Mouse (Mus musculus) liver, adult 2 months (tissue): Measurements from ENCODE around the gene Ect2l. TPM values are rescaled to one million over a fixed set of nuclear protein-coding genes. Genes with fewer than 3 reads are reported as not detected.

Experiments used
- DNase-seq: peaks from one replicate; pipeline ENCODE4 v3.0.0-alpha.2; 2011; ENCODE audit warnings: low read depth, low spot score; ENCODE audit errors: extremely low read depth
- H3K27ac ChIP-seq: fragments of 200-500 bp; replicated peaks from 2 replicates; pipeline ENCODE4 v1.5.1; 2012; ENCODE audit warnings: low read depth, mild to moderate bottlenecking, control low read depth, inconsistent platforms, low read length; ENCODE audit not compliant: insufficient read depth
- H3K27me3 ChIP-seq: fragments of 200-500 bp; 2 replicates; pipeline ENCODE4 v1.6.1; 2012; ENCODE audit warnings: mild to moderate bottlenecking, moderate library complexity, low read length, inconsistent platforms; ENCODE audit not compliant: control insufficient read depth, insufficient read depth
- H3K36me3 ChIP-seq: fragments of 200-500 bp; 2 replicates; pipeline ENCODE4 v1.6.1; 2012; ENCODE audit warnings: low read length, inconsistent platforms; ENCODE audit not compliant: control insufficient read depth, insufficient read depth
- H3K4me1 ChIP-seq: fragments of 200-500 bp; 2 replicates; pipeline ENCODE4 v1.6.1; 2011; ENCODE audit warnings: low read length; ENCODE audit not compliant: control insufficient read depth, insufficient read depth
- H3K4me3 ChIP-seq: fragments of 200-500 bp; 2 replicates; pipeline ENCODE4 v1.5.1; 2011; ENCODE audit warnings: low read depth, mild to moderate bottlenecking, control low read depth, low read length, moderate library complexity; ENCODE audit not compliant: insufficient read depth
- H3K79me2 ChIP-seq: fragments of 200-500 bp; 2 replicates; pipeline ENCODE4 v1.6.1; 2012; ENCODE audit warnings: inconsistent platforms, mild to moderate bottlenecking, low read length, moderate library complexity; ENCODE audit not compliant: control insufficient read depth, insufficient read depth
- H3K9ac ChIP-seq: fragments of 200-500 bp; 2 replicates; pipeline ENCODE4 v1.6.1; 2012; ENCODE audit warnings: low read depth, mild to moderate bottlenecking, control low read depth, inconsistent platforms, low read length
- CTCF ChIP-seq: fragments of 200-500 bp; IDR thresholded peaks from 2 replicates; pipeline ENCODE4 v1.5.1; 2011; ENCODE audit warnings: low read depth, low read length, control low read depth
- POLR2A ChIP-seq: fragments of 200-500 bp; IDR thresholded peaks from 2 replicates; pipeline ENCODE4 v1.6.1; 2011; ENCODE audit warnings: low read length, control low read depth; ENCODE audit not compliant: insufficient read depth; ENCODE audit errors: extremely low read depth
- WGBS: fragments of 180-500 bp; shearing (Covaris S2); methylation state at CpG from one replicate; pipeline ENCODE4 v1.1.7; 2018; 5-methylcytosine and 5-hydroxymethylcytosine counted together
- polyA plus RNA-seq: library from polyadenylated mRNA; depleted of rRNA; stranded (reverse); fragments of >200 nt; gene quantifications from 2 replicates; pipeline ENCODE4 v1.2.3, GENCODE M21; 2012
- total RNA-seq: library from RNA; depleted of rRNA; stranded (reverse); fragments of >200 nt; gene quantifications from 2 replicates; pipeline ENCODE4 v1.2.3, GENCODE M21; 2014

Ect2l gene
- total and polyA plus RNA-seq, 2 experiments, result not detected

DNA sequence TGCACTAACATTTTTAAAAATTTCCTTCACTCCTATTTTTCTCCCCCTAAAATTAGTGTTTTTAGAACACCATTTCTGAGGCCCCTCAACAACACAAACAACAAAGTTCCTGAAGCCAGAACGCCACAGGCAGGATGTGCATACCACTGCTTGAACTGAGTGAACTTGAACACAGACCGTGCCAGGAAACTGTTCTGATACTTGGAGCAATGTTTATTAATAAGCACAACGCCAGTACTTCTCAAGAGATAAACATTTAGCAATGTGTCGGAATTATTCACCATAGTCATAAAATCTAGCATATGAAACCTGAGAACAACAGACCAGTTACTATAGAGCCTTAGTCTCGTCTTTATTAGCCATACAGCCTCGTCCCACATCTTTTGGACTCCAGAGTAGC is 571 bp downstream of the Ect2l start:
- Histone ChIP-seq H3K79me2 (no peaks in the 10 kb centered on the region), H3K27ac (no peak overlapping the region), H3K4me3 (no peak overlapping the region), H3K4me1 (no peaks in the 10 kb centered on the region), H3K27me3 (no peaks in the 10 kb centered on the region), H3K9ac (no peak overlapping the region), H3K36me3 (peaks cover 3% of the 10 kb centered on the region)
- TF ChIP-seq POLR2A (no peak), CTCF (no peak)
- WGBS, result 69% methylated on average over 6 of the region's 6 CpGs
- peak; percentile 34 for DNase-seq

DNA sequence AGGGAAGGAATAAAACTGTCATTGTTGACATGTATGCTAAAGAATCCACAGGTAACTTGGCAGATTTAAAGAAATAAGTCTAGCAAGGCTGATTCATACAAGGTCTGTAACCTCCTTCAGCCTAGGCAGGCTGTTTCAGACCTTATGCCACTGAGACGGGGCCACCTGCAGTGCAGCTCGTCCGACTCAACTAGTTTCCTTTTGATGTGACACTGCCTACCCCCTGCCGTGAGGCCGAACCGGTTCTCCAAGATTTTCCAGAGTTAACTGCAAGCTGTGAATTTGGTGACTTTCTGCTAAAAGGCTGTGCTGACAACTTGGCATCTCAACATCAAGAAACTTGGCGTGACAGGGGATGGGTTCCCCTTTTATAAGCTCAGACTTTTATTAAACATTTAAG is 6.6 kb downstream of the Ect2l start:
- Histone ChIP-seq H3K9ac (no peak overlapping the region), H3K79me2 (no peaks in the 10 kb centered on the region), H3K27ac (no peak overlapping the region), H3K4me1 (no peaks in the 10 kb centered on the region), H3K27me3 (no peaks in the 10 kb centered on the region), H3K4me3 (no peak overlapping the region), H3K36me3 (no peaks in the 10 kb centered on the region)
- WGBS, result 46% methylated on average over 7 of the region's 7 CpGs
- DNase-seq, result no peak
- TF ChIP-seq CTCF (no peak), POLR2A (no peak)

DNA sequence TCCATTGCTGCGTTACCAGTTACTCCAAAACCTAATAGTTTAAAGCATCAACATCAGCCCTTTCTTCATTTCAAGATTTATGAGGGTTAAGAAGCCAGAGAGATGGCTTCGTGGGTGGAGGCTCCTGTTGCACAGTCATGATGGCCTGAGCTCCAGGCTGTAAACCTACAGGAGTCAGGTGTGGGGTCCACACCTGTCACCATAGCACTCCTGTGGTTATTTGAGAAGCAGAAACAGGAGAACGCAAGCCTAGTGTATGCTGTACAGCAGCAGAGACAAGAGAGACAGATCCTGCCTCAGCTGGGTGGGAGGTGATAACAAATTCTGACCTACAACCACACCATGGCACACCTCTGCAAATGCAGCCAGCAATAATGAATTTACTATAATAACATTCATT is 8.3 kb downstream of the Ect2l start:
- TF ChIP-seq CTCF, result no peak
- TF ChIP-seq POLR2A, result no peak
- Histone ChIP-seq H3K36me3 (no peaks in the 10 kb centered on the region), H3K27me3 (no peaks in the 10 kb centered on the region), H3K79me2 (no peaks in the 10 kb centered on the region), H3K9ac (no peak overlapping the region), H3K4me3 (no peak overlapping the region), H3K27ac (no peak overlapping the region), H3K4me1 (no peaks in the 10 kb centered on the region)
- WGBS, result 90% methylated on average over 3 of the region's 3 CpGs
- no peak for DNase-seq

DNA sequence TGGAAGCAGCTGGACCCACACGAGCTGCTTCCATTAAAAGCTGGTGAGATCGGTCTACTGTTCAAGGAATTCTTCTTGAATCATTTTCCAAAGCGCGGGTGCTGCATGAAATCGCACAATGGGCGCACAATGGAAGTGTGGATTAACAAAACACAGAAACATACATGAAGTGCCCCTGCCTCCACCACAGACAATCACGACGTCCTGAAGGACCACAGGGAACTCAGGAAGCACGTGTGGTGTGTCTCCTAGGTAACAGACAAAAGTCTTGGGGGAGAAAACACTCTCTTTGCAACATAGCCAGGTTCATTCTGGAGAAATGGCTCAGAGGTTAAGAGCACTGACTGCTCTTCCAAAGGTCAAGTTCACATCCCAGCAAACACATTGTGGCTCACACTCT is 10.0 kb downstream of the Ect2l start:
- no peak for TF ChIP-seq POLR2A
- TF ChIP-seq CTCF, result no peak
- DNase-seq, result no peak
- no peak overlapping the region for H3K4me3 ChIP-seq
- no peak overlapping the region for H3K9ac ChIP-seq
- H3K4me1 ChIP-seq, result no peaks in the 10 kb centered on the region; the same call in 1 of the 2 replicates
- H3K36me3 ChIP-seq, result no peaks in the 10 kb centered on the region
- H3K27me3 ChIP-seq, result no peaks in the 10 kb centered on the region
- no peaks in the 10 kb centered on the region for H3K79me2 ChIP-seq
- WGBS, result 78% methylated on average over 9 of the region's 9 CpGs
- H3K27ac ChIP-seq, result no peak overlapping the region

DNA sequence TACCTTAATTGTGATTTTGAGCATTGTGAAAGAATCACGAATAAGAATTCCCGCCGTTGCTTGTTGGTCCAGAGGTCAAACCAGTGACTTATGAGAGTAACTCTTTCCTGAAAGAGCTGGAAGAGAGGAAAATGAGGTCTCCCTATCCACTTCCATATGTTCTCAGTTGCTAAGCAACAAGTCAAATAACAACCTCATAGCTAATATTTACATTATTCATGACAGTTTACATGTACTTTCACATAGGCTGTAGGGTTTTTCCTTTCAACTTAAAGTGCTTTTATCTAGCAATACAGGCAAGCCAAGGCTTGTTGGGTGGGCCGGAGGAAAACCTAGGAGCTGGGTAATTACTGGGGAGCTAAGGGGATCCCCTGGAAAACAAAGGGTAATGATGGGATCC is 10.8 kb downstream of the Ect2l start:
- Histone ChIP-seq H3K27me3 (no peaks in the 10 kb centered on the region), H3K9ac (no peak overlapping the region), H3K36me3 (no peaks in the 10 kb centered on the region), H3K27ac (no peak overlapping the region), H3K79me2 (no peaks in the 10 kb centered on the region), H3K4me1 (no peaks in the 10 kb centered on the region; the same call in 1 of the 2 replicates), H3K4me3 (no peak overlapping the region)
- TF ChIP-seq CTCF, result no peak
- 42% methylated on average over 4 of the region's 4 CpGs for WGBS
- DNase-seq, result no peak

DNA sequence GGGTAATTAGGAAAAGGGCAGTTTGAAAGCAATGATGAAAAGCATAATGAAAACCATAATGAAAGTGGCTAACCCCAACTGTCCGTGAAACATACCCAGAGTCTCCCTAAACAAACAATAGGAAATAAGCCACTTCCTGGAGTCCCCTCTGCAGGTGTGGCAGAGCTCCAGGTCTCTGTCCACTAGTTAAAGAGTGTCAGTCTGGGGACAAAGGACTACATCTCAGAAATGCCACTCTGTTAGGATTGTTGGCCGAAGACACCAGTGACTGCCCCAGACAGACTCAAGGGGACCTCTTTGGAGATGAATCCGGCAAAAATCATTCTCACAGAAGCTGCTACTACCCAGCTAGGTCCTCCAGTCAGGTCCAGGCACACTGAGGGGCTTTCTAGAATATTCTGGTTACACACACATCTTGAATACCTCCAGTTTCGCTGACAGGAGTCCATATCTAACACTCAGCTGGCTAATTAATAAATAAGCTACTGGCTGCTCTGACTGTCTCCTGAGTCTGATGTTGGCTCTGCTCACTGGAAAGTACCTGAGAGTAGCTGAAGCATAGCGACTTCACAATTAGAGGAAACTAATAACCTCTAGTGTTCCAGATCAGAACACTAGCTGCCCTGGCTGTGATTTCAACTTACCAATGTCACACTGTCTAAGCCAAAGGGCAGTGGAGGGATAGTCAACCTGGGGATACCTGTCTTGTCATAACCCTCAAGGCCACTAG is 12.2 kb downstream of the Ect2l start:
- no peaks in the 10 kb centered on the region for H3K27me3 ChIP-seq
- no peaks in the 10 kb centered on the region; the same call in 1 of the 2 replicates for H3K4me1 ChIP-seq
- TF ChIP-seq POLR2A, result no peak
- TF ChIP-seq CTCF, result no peak
- H3K9ac ChIP-seq, result no peak overlapping the region
- no peaks in the 10 kb centered on the region for H3K36me3 ChIP-seq
- no peaks in the 10 kb centered on the region for H3K79me2 ChIP-seq
- H3K27ac ChIP-seq, result no peak overlapping the region
- 76% methylated on average over 5 of the region's 5 CpGs for WGBS
- H3K4me3 ChIP-seq, result no peak overlapping the region
- no peak for DNase-seq
